Mouse (Mus musculus) testis, adult 2 months (tissue): ENCODE data around the gene Vps25.

Experiments used
- CTCF ChIP-seq: fragments of 200-500 bp; IDR thresholded peaks from 2 replicates; pipeline ENCODE4 v1.5.1; 2012; ENCODE audit warnings: low read depth, mild to moderate bottlenecking, inconsistent platforms, low read length, moderate library complexity; ENCODE audit not compliant: control insufficient read depth, insufficient read depth, insufficient replicate concordance
- POLR2A ChIP-seq: fragments of 200-500 bp; IDR thresholded peaks from 2 replicates; pipeline ENCODE4 v1.6.1; 2012; ENCODE audit warnings: low read depth, mild to moderate bottlenecking, inconsistent platforms, low read length, moderate library complexity; ENCODE audit not compliant: control insufficient read depth

GRCm38 (mm10) chr11:101295191-101295590 is 41.7 kb downstream of the Vps25 start:
- TF ChIP-seq POLR2A (no peak), CTCF (no peak)
